Mouse (Mus musculus): ENCODE measurements around the gene Arhgap24. TPM values are rescaled to one million over a fixed set of nuclear protein-coding genes. Genes with fewer than 3 reads are reported as not detected.

Arhgap24 gene
- polyA plus RNA-seq, 1 experiment from 2014 or later, result 12.3 TPM

GRCm38 (mm10) chr5:102465372-102465771 lies 15.8 kb upstream of the Arhgap24 start:
- H3K27ac ChIP-seq (replicated peaks), result no peak overlapping the region
- WGBS, result 89% methylated on average over 2 of the region's 2 CpGs
- ATAC-seq (ENCODE audit: low FRiP score), result no peak

GRCm38 (mm10) chr5:102468292-102468691 lies 12.9 kb upstream of the Arhgap24 start:
- Histone ChIP-seq H3K4me2 (no peak overlapping the region), H3K27me3 (replicated peaks) (no peaks in the 10 kb centered on the region), H3K9me3 (replicated peaks) (no peaks in the 10 kb centered on the region), H3K4me3 (replicated peaks) (no peak overlapping the region), H3K36me3 (no peaks in the 10 kb centered on the region), H3K9ac (replicated peaks) (no peak overlapping the region), H3K4me1 (0 out of 2 replicates have a peak, but pooled peaks cover 3% of the 10 kb centered on the region), H3K27ac (replicated peaks) (no peak overlapping the region)
- 38% methylated on average over 3 of the region's 3 CpGs for WGBS
- no peak for ATAC-seq (ENCODE audit: low FRiP score)

More at GRCm38 (mm10) chr5:102465372-102465771, 15.8 kb upstream of the Arhgap24 start:
- H3K27me3 ChIP-seq (replicated peaks), result no peaks in the 10 kb centered on the region
- H3K4me3 ChIP-seq (replicated peaks), result no peak overlapping the region
- no peak overlapping the region for H3K4me2 ChIP-seq
- no peak overlapping the region for H3K9ac ChIP-seq (replicated peaks)
- H3K4me1 ChIP-seq, result no peaks in the 10 kb centered on the region
- no peaks in the 10 kb centered on the region for H3K36me3 ChIP-seq
- no peaks in the 10 kb centered on the region for H3K9me3 ChIP-seq (replicated peaks)

GRCm38 (mm10) chr5:102470284-102470683 lies 10.9 kb upstream of the Arhgap24 start:
- ATAC-seq (ENCODE audit: low FRiP score), result no peak

GRCm38 (mm10) chr5:102478076-102478475 lies 3.1 kb upstream of the Arhgap24 start:
- Histone ChIP-seq H3K9ac (replicated peaks) (no peak overlapping the region), H3K27ac (replicated peaks) (no peak overlapping the region), H3K4me1 (peaks cover 19% of the 10 kb centered on the region), H3K4me3 (replicated peaks) (no peak overlapping the region), H3K4me2 (no peak overlapping the region), H3K36me3 (no peaks in the 10 kb centered on the region), H3K9me3 (replicated peaks) (no peaks in the 10 kb centered on the region), H3K27me3 (replicated peaks) (0 out of 2 replicates have a peak, but pooled peaks cover 7% of the 10 kb centered on the region)
- no peak for ATAC-seq (ENCODE audit: low FRiP score)
- WGBS, result 3% methylated on average over 2 of the region's 2 CpGs

More at GRCm38 (mm10) chr5:102470284-102470683, 10.9 kb upstream of the Arhgap24 start:
- no peak overlapping the region for H3K4me3 ChIP-seq (replicated peaks)
- H3K27ac ChIP-seq (replicated peaks), result no peak overlapping the region
- no peak overlapping the region for H3K4me2 ChIP-seq
- H3K36me3 ChIP-seq, result no peaks in the 10 kb centered on the region
- 0 out of 2 replicates have a peak, but pooled peaks cover 3% of the 10 kb centered on the region for H3K4me1 ChIP-seq
- 76% methylated on average over 2 of the region's 2 CpGs for WGBS
- no peak overlapping the region for H3K9ac ChIP-seq (replicated peaks)
- no peaks in the 10 kb centered on the region for H3K9me3 ChIP-seq (replicated peaks)
- no peaks in the 10 kb centered on the region for H3K27me3 ChIP-seq (replicated peaks)

- Histone ChIP-seq H3K4me1 (peaks cover 19% of the 10 kb centered on the region), H3K4me3 (replicated peaks) (no peak overlapping the region), H3K9ac (replicated peaks) (no peak overlapping the region), H3K27ac (replicated peaks) (no peak overlapping the region), H3K4me2 (no peak overlapping the region), H3K36me3 (no peaks in the 10 kb centered on the region), H3K27me3 (replicated peaks) (0 out of 2 replicates have a peak, but pooled peaks cover 7% of the 10 kb centered on the region), H3K9me3 (replicated peaks) (no peaks in the 10 kb centered on the region)
- 38% methylated on average over 10 of the region's 10 CpGs for WGBS
- no peak for ATAC-seq (ENCODE audit: low FRiP score)
Measured at GRCm38 (mm10) chr5:102483285-102483975, 2.2 kb downstream of the Arhgap24 start.

GRCm38 (mm10) chr5:102491554-102491953 lies 10.4 kb downstream of the Arhgap24 start:
- Histone ChIP-seq H3K9ac (replicated peaks) (no peak overlapping the region), H3K4me2 (no peak overlapping the region), H3K4me1 (no peaks in the 10 kb centered on the region), H3K9me3 (replicated peaks) (no peaks in the 10 kb centered on the region), H3K27me3 (replicated peaks) (no peaks in the 10 kb centered on the region), H3K36me3 (no peaks in the 10 kb centered on the region), H3K27ac (replicated peaks) (no peak overlapping the region), H3K4me3 (replicated peaks) (no peak overlapping the region)
- ATAC-seq (ENCODE audit: low FRiP score), result no peak
- 81% methylated on average over 5 of the region's 5 CpGs for WGBS

GRCm38 (mm10) chr5:102492152-102492551 lies 11.0 kb downstream of the Arhgap24 start:
- 70% methylated on average over 9 of the region's 9 CpGs for WGBS
- no peak overlapping the region for H3K4me2 ChIP-seq
- H3K36me3 ChIP-seq, result no peaks in the 10 kb centered on the region
- no peak overlapping the region for H3K4me3 ChIP-seq (replicated peaks)
- no peaks in the 10 kb centered on the region for H3K9me3 ChIP-seq (replicated peaks)
- no peak overlapping the region for H3K9ac ChIP-seq (replicated peaks)
- H3K27ac ChIP-seq (replicated peaks), result no peak overlapping the region
- H3K4me1 ChIP-seq, result no peaks in the 10 kb centered on the region
- no peak for ATAC-seq (ENCODE audit: low FRiP score)
- no peaks in the 10 kb centered on the region for H3K27me3 ChIP-seq (replicated peaks)

GRCm38 (mm10) chr5:102494827-102495226 lies 13.6 kb downstream of the Arhgap24 start:
- WGBS, result 66% methylated on average over 6 of the region's 6 CpGs
- Histone ChIP-seq H3K4me1 (no peaks in the 10 kb centered on the region), H3K4me3 (replicated peaks) (no peak overlapping the region), H3K27ac (replicated peaks) (no peak overlapping the region), H3K9me3 (replicated peaks) (no peaks in the 10 kb centered on the region), H3K36me3 (no peaks in the 10 kb centered on the region), H3K27me3 (replicated peaks) (no peaks in the 10 kb centered on the region), H3K4me2 (no peak overlapping the region), H3K9ac (replicated peaks) (no peak overlapping the region)
- ATAC-seq (ENCODE audit: low FRiP score), result no peak

GRCm38 (mm10) chr5:102497205-102497604 lies 16.0 kb downstream of the Arhgap24 start:
- ATAC-seq (ENCODE audit: low FRiP score), result no peak
- H3K27me3 ChIP-seq (replicated peaks), result no peaks in the 10 kb centered on the region
- H3K4me1 ChIP-seq, result no peaks in the 10 kb centered on the region
- H3K27ac ChIP-seq (replicated peaks), result no peak overlapping the region
- H3K4me2 ChIP-seq, result no peak overlapping the region
- no peaks in the 10 kb centered on the region for H3K9me3 ChIP-seq (replicated peaks)
- H3K36me3 ChIP-seq, result no peaks in the 10 kb centered on the region
- H3K9ac ChIP-seq (replicated peaks), result no peak overlapping the region
- no peak overlapping the region for H3K4me3 ChIP-seq (replicated peaks)
- 57% methylated on average over 3 of the region's 3 CpGs for WGBS

- H3K9me3 ChIP-seq (replicated peaks), result no peaks in the 10 kb centered on the region
Measured at GRCm38 (mm10) chr5:102498747-102499146, 17.6 kb downstream of the Arhgap24 start.

GRCm38 (mm10) chr5:102502333-102502732 lies 21.1 kb downstream of the Arhgap24 start:
- 84% methylated on average over 2 of the region's 2 CpGs for WGBS
- H3K27ac ChIP-seq (replicated peaks), result no peak overlapping the region
- H3K9me3 ChIP-seq (replicated peaks), result no peaks in the 10 kb centered on the region
- no peak for ATAC-seq (ENCODE audit: low FRiP score)
- H3K4me2 ChIP-seq, result no peak overlapping the region
- no peak overlapping the region for H3K4me3 ChIP-seq (replicated peaks)
- no peaks in the 10 kb centered on the region for H3K4me1 ChIP-seq
- H3K9ac ChIP-seq (replicated peaks), result no peak overlapping the region
- H3K36me3 ChIP-seq, result no peaks in the 10 kb centered on the region
- no peaks in the 10 kb centered on the region for H3K27me3 ChIP-seq (replicated peaks)

More at GRCm38 (mm10) chr5:102498747-102499146, 17.6 kb downstream of the Arhgap24 start:
- no peak overlapping the region for H3K27ac ChIP-seq (replicated peaks)
- ATAC-seq (ENCODE audit: low FRiP score), result no peak
- no peak overlapping the region for H3K4me2 ChIP-seq
- no peaks in the 10 kb centered on the region for H3K4me1 ChIP-seq
- WGBS, result 90% methylated on average over 5 of the region's 5 CpGs
- no peaks in the 10 kb centered on the region for H3K36me3 ChIP-seq
- no peak overlapping the region for H3K9ac ChIP-seq (replicated peaks)
- no peak overlapping the region for H3K4me3 ChIP-seq (replicated peaks)
- no peaks in the 10 kb centered on the region for H3K27me3 ChIP-seq (replicated peaks)

GRCm38 (mm10) chr5:102503066-102503465 lies 21.9 kb downstream of the Arhgap24 start:
- Histone ChIP-seq H3K9ac (replicated peaks) (no peak overlapping the region), H3K4me3 (replicated peaks) (no peak overlapping the region), H3K27me3 (replicated peaks) (no peaks in the 10 kb centered on the region), H3K36me3 (no peaks in the 10 kb centered on the region), H3K27ac (replicated peaks) (no peak overlapping the region), H3K9me3 (replicated peaks) (no peaks in the 10 kb centered on the region), H3K4me1 (no peaks in the 10 kb centered on the region), H3K4me2 (no peak overlapping the region)
- 87% methylated on average over 3 of the region's 3 CpGs for WGBS
- ATAC-seq (ENCODE audit: low FRiP score), result no peak
